ENCODE assay signal across 20 mouse cellular contexts in the genomic region with DNA sequence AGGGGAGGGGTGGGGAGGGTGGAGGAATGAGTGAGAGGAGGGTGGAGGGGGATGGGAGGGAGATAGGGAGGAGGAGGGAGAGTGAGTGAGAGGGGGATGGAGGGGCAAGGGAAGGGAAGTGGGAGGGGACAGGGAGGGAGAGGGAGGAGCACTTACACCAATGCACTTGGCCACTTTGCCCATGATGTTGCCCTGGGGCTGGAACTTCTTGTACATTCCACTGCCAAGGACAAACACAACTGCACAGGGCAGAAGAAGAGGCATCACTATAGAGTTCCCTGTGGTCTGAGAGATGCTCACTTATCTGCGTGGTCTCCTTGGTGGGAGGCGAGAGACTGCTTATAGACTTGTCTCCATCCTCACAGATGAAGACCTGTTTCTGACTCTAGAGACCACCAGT. TPM values are rescaled to one million over a fixed set of nuclear protein-coding genes. Genes with fewer than 3 reads are reported as not detected.
"Had no signal": no experiment of that assay in that cellular context is flagged by ENCODE, and none has a peak within 500 bp of the region (broad histone marks: within the 10 kb centered on the region; RNA-seq: fewer than 3 reads in every experiment).

No protein-coding gene starts in this region.

- ATAC-seq: liver, postnatal 0 days; lung, postnatal 0 days; midbrain, embryonic 15.5 days had no signal

- H3K9ac ChIP-seq: liver, embryonic 15.5 days; liver, postnatal 0 days; lung, embryonic 15.5 days; midbrain, embryonic 12.5 days; midbrain, embryonic 15.5 days; neural tube, embryonic 12.5 days; stomach, embryonic 15.5 days had no signal

- H3K27me3 ChIP-seq: lung, embryonic 15.5 days; midbrain, embryonic 12.5 days; midbrain, embryonic 15.5 days; neural tube, embryonic 12.5 days; stomach, embryonic 15.5 days had no signal

- H3K27ac ChIP-seq: liver, embryonic 15.5 days; lung, embryonic 15.5 days; macrophage; midbrain, embryonic 12.5 days; midbrain, embryonic 15.5 days; neural tube, embryonic 12.5 days; stomach, embryonic 15.5 days; stomach, postnatal 0 days had no signal

- H3K4me2 ChIP-seq: liver, embryonic 15.5 days; lung, embryonic 15.5 days; midbrain, embryonic 12.5 days; midbrain, embryonic 15.5 days; neural tube, embryonic 12.5 days; stomach, embryonic 15.5 days had no signal

- H3K36me3 ChIP-seq: liver, embryonic 15.5 days; lung, embryonic 15.5 days; midbrain, embryonic 12.5 days; midbrain, embryonic 15.5 days; neural tube, embryonic 12.5 days; stomach, embryonic 15.5 days had no signal

- H3K4me3 ChIP-seq: liver, embryonic 15.5 days; lung, embryonic 15.5 days; megakaryocyte, embryonic 14.5 days; midbrain, embryonic 12.5 days; midbrain, embryonic 15.5 days; neural tube, embryonic 12.5 days; stomach, embryonic 15.5 days had no signal

- H3K4me1 ChIP-seq: liver, embryonic 15.5 days; lung, embryonic 15.5 days; midbrain, embryonic 12.5 days; midbrain, embryonic 15.5 days; neural tube, embryonic 12.5 days; stomach, embryonic 15.5 days had no signal

- H3K9me3 ChIP-seq: liver, embryonic 15.5 days; lung, embryonic 15.5 days; megakaryocyte, embryonic 14.5 days; midbrain, embryonic 12.5 days; midbrain, embryonic 15.5 days; neural tube, embryonic 12.5 days; stomach, embryonic 15.5 days had no signal

- DNase-seq: liver, postnatal 0 days; lung, adult 2 months; lung, postnatal 14 days; lung, postnatal 36 days; right cerebral cortex, postnatal 14 days; thymus, adult 2 months; thymus, postnatal 25 days; thymus, postnatal 4 days had no signal

RNA-seq across cellular contexts. Expression of a gene that starts 23.5 kb away (rescaled TPM):
- polyA plus RNA-seq: liver, embryonic 15.5 days; liver, postnatal 0 days; macrophage; midbrain, embryonic 12.5 days; neural tube, embryonic 12.5 days; neural tube, embryonic 14.5 days; spleen, adult 2 months had no signal
